Mouse (Mus musculus): ENCODE data around the gene Gm11114. TPM values are rescaled to one million over a fixed set of nuclear protein-coding genes. Genes with fewer than 3 reads are reported as not detected.

The Gm11114 gene
- polyA plus RNA-seq, 1 experiment from 2014 or later, result not detected

DNA sequence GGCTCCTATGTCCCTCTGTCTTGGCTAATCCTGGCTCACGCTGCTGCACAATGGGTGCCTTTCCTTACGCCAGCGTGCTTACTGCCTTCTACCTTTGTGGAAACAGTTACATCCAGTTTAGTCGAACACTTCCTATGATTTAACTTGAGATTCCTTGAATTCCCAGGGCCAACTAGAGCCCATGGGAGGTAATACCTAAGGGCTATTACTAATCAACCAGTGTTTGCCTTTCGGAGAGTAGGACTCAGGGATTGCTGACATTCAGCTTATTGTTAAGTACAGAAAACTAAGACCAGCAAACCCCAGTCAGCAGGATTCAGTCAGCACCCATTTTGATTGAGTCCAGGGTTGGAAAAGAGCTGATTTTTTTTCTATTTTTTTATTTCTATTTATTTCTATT, 43.0 kb downstream of the Gm11114 start:
- in situ Hi-C loops (cut with MboI; ENCODE audit: low pct_unique_long_range_greater_than_20kb), result no loop called here
- CTCF ChIA-PET, result interaction anchor here (1.3 kb wide), 1 partner anchor 10 kb away, joined by 3 read pairs; no protein-coding TSS in a partner anchor
- no peaks in the 10 kb centered on the region for H3K27me3 ChIP-seq
- ATAC-seq (peak; percentile 57), DNase-seq (ENCODE audit: low read depth, low spot score) (no peak)
- no peak for TF ChIP-seq CTCF (IDR thresholded peaks at IDR 0.05)
- POLR2A ChIA-PET, result no interaction called here

DNA sequence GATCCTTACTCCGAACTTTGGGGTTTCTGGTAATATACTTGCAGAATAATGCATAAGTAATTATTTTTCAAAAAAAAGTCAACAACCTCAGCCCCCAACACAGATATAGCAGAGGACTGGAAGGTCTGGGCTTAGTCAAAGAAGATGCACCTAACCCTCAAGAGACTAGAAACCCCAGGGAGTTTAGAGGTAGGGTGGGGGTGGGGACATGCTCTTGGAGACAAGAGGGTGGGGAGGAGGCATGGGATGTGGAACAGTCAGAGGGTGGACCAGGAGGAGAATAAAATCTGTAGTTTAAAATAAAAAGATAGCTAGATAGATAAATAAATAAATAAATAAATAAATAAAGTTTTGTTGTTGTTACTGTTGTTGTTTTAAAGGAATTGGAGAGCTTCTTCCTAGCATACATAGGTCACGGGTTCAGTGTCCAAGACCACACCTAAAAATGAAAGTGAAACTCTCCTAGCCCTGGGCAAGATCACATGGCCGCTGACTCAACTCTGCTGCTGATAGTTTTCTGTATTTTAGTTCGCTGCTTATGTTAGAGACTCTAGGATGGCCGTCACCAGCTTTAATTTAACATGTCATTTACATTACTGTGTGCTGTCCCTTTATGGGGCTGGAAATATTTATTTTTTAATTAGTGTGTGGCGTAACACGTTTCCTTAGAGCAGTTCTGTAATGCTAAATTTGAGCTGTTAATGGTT, 44.7 kb downstream of the Gm11114 start:
- DNase-seq (ENCODE audit: low read depth, low spot score) (no peak), ATAC-seq (no peak)
- ChIA-PET POLR2A (no interaction called here), CTCF (interaction anchor here (0.8 kb wide), 1 partner anchor 14 kb away, joined by 3 read pairs; no protein-coding TSS in a partner anchor)
- TF ChIP-seq CTCF (IDR thresholded peaks at IDR 0.05), result no peak
- H3K27me3 ChIP-seq, result no peaks in the 10 kb centered on the region
- in situ Hi-C loops (cut with MboI; ENCODE audit: low pct_unique_long_range_greater_than_20kb), result no loop called here

Other genes with a start within 250 kb of the Gm11114 start
- 1.5 TPM for gene Tent5a, start 14.6 kb downstream of the Gm11114 start, polyA plus RNA-seq (2021)

Measured in Patski (cell line).